Mouse (Mus musculus) adipocyte (in vitro differentiated cells): ENCODE data around the gene Camsap3.
A peak's percentile ranks its signal among the peaks of the same experiment; 100 is the strongest.

Experiments used
- DNase-seq: peaks from one replicate; pipeline ENCODE4 v3.0.0-alpha.2; 2016; ENCODE audit warnings: low spot score

The Camsap3 gene

GRCm38 (mm10) chr8:3656725-3657381, 69.8 kb downstream of the Camsap3 start:
- DNase-seq: peak; percentile 62
